In the genomic region with DNA sequence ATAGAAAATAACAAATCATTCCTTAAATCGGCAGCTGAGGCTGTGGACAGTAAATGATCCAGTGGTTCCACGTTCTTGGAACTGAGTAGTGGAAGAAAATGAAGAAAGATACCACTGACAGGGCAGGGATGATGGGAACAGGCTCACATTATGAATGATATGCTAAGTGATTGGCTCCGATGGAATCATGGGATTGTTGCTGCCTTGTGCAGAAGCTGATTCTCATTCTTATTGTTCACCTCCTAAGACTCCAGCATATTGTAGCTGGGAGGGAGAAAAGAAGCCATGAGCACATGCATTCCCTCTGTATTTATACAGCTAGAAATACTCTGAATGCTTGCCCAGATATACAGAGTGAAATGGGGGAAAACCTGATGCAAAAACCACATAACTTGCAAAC, we compare ENCODE assay signal across 24 mouse cellular contexts.
DNase-seq lines count a peak whose midpoint lies in the region; ATAC-seq lines count a peak whose summit lies in the region.
"Had no signal": no experiment of that assay in that cellular context is flagged by ENCODE, and none has a peak within 500 bp of the region (broad histone marks: within the 10 kb centered on the region; RNA-seq: fewer than 3 reads in every experiment).

No protein-coding gene starts in this region.

- DNase-seq in limb, embryonic 10.5 days (ENCODE audit: low spot score): no peak
- DNase-seq in right cerebral cortex, postnatal 14 days: no peak
- DNase-seq: adrenal gland, postnatal 25 days; cerebellum, adult 9-10 months; gastrocnemius, postnatal 10 days; heart, postnatal 4 days; kidney, adult 8-10 months; kidney, postnatal 25 days; layer of hippocampus, postnatal 36 days; lung, adult 18-20 months; lung, postnatal 10 days; right cerebral cortex, adult 18-20 months had no signal

- no peak overlapping the region for H3K27ac ChIP-seq in neural tube, embryonic 12.5 days
- H3K27ac ChIP-seq in neural tube, embryonic 15.5 days (replicated peaks): no peak overlapping the region
- peak overlapping the region; percentile 74 for H3K27ac ChIP-seq in hindbrain, embryonic 12.5 days
- peak overlapping the region; percentile 69 for H3K27ac ChIP-seq in midbrain, embryonic 12.5 days (replicated peaks)
- H3K27ac ChIP-seq in neural tube, embryonic 13.5 days (replicated peaks): peak overlapping the region; percentile 25; the same call in 1 of the 2 replicates
- no peak overlapping the region for H3K27ac ChIP-seq in kidney, embryonic 15.5 days
- no peak overlapping the region for H3K27ac ChIP-seq in limb, embryonic 10.5 days
- H3K27ac ChIP-seq: embryonic facial prominence, embryonic 15.5 days; heart, embryonic 10.5 days; intestine, embryonic 15.5 days; layer of hippocampus, adult 2 months; limb, embryonic 13.5 days; liver, embryonic 12.5 days had no signal

- no peak overlapping the region for H3K4me3 ChIP-seq in neural tube, embryonic 12.5 days
- no peak overlapping the region for H3K4me3 ChIP-seq in neural tube, embryonic 15.5 days (replicated peaks)
- H3K4me3 ChIP-seq in hindbrain, embryonic 12.5 days: no peak overlapping the region
- H3K4me3 ChIP-seq in midbrain, embryonic 12.5 days: no peak overlapping the region
- no peak overlapping the region for H3K4me3 ChIP-seq in neural tube, embryonic 13.5 days
- no peak overlapping the region for H3K4me3 ChIP-seq in kidney, embryonic 15.5 days (replicated peaks)
- H3K4me3 ChIP-seq in limb, embryonic 10.5 days: no peak overlapping the region
- H3K4me3 ChIP-seq: embryonic facial prominence, embryonic 15.5 days; heart, embryonic 10.5 days; intestine, embryonic 15.5 days; layer of hippocampus, adult 2 months; limb, embryonic 13.5 days; liver, embryonic 12.5 days had no signal

- H3K36me3 ChIP-seq in neural tube, embryonic 12.5 days: no peaks in the 10 kb centered on the region
- H3K36me3 ChIP-seq in neural tube, embryonic 15.5 days: no peaks in the 10 kb centered on the region
- no peaks in the 10 kb centered on the region for H3K36me3 ChIP-seq in hindbrain, embryonic 12.5 days
- no peaks in the 10 kb centered on the region for H3K36me3 ChIP-seq in midbrain, embryonic 12.5 days
- no peaks in the 10 kb centered on the region for H3K36me3 ChIP-seq in neural tube, embryonic 13.5 days
- no peaks in the 10 kb centered on the region for H3K36me3 ChIP-seq in kidney, embryonic 15.5 days
- no peaks in the 10 kb centered on the region for H3K36me3 ChIP-seq in limb, embryonic 10.5 days
- H3K36me3 ChIP-seq: embryonic facial prominence, embryonic 15.5 days; heart, embryonic 10.5 days; intestine, embryonic 15.5 days; limb, embryonic 13.5 days; liver, embryonic 12.5 days had no signal

- no peak overlapping the region for H3K4me2 ChIP-seq in neural tube, embryonic 12.5 days (replicated peaks)
- H3K4me2 ChIP-seq in neural tube, embryonic 15.5 days: no peak overlapping the region
- H3K4me2 ChIP-seq in hindbrain, embryonic 12.5 days (replicated peaks): no peak overlapping the region
- no peak overlapping the region for H3K4me2 ChIP-seq in midbrain, embryonic 12.5 days (replicated peaks)
- H3K4me2 ChIP-seq in neural tube, embryonic 13.5 days: no peak overlapping the region
- no peak overlapping the region for H3K4me2 ChIP-seq in kidney, embryonic 15.5 days
- H3K4me2 ChIP-seq: embryonic facial prominence, embryonic 15.5 days; intestine, embryonic 15.5 days; limb, embryonic 13.5 days; liver, embryonic 12.5 days had no signal

- 59% methylated on average over 3 of the region's 3 CpGs for WGBS in neural tube, embryonic 12.5 days
- 54% methylated on average over 3 of the region's 3 CpGs for WGBS in neural tube, embryonic 15.5 days
- 50% methylated on average over 3 of the region's 3 CpGs for WGBS in hindbrain, embryonic 12.5 days
- 63% methylated on average over 3 of the region's 3 CpGs for WGBS in midbrain, embryonic 12.5 days
- WGBS in neural tube, embryonic 13.5 days: 57% methylated on average over 3 of the region's 3 CpGs
- WGBS in kidney, embryonic 15.5 days: 83% methylated on average over 3 of the region's 3 CpGs
- WGBS in limb, embryonic 10.5 days: 85% methylated on average over 3 of the region's 3 CpGs

- ATAC-seq in neural tube, embryonic 12.5 days (ENCODE audit: low FRiP score, low read depth): peak; percentile 39; the same call in 1 of the 2 replicates
- no peak for ATAC-seq in neural tube, embryonic 15.5 days (ENCODE audit: low FRiP score)
- ATAC-seq in hindbrain, embryonic 12.5 days (ENCODE audit: low FRiP score): peak; percentile 64
- ATAC-seq in midbrain, embryonic 12.5 days (ENCODE audit: low FRiP score, low read depth): peak; percentile 62
- peak; percentile 16; the same call in 1 of the 2 replicates for ATAC-seq in neural tube, embryonic 13.5 days (ENCODE audit: low read depth)
- no peak for ATAC-seq in kidney, embryonic 15.5 days (replicated peaks; ENCODE audit: low FRiP score)
- ATAC-seq: intestine, embryonic 15.5 days; liver, embryonic 12.5 days had no signal

- H3K27me3 ChIP-seq in neural tube, embryonic 12.5 days (replicated peaks): no peaks in the 10 kb centered on the region
- H3K27me3 ChIP-seq in neural tube, embryonic 15.5 days (replicated peaks): no peaks in the 10 kb centered on the region
- no peaks in the 10 kb centered on the region for H3K27me3 ChIP-seq in hindbrain, embryonic 12.5 days
- H3K27me3 ChIP-seq in midbrain, embryonic 12.5 days: no peaks in the 10 kb centered on the region
- no peaks in the 10 kb centered on the region for H3K27me3 ChIP-seq in neural tube, embryonic 13.5 days
- no peaks in the 10 kb centered on the region for H3K27me3 ChIP-seq in kidney, embryonic 15.5 days
- H3K27me3 ChIP-seq in limb, embryonic 10.5 days (ENCODE audit: low read depth, poor library complexity, severe bottlenecking): no peaks in the 10 kb centered on the region
- H3K27me3 ChIP-seq: embryonic facial prominence, embryonic 15.5 days; intestine, embryonic 15.5 days; limb, embryonic 13.5 days; liver, embryonic 12.5 days had no signal

- H3K4me1 ChIP-seq in neural tube, embryonic 12.5 days: no peaks in the 10 kb centered on the region
- H3K4me1 ChIP-seq in neural tube, embryonic 15.5 days: peaks cover 4% of the 10 kb centered on the region; the same call in 1 of the 2 replicates
- 0 out of 2 replicates have a peak, but pooled peaks cover 3% of the 10 kb centered on the region for H3K4me1 ChIP-seq in hindbrain, embryonic 12.5 days
- peaks cover 6% of the 10 kb centered on the region; the same call in 1 of the 2 replicates for H3K4me1 ChIP-seq in midbrain, embryonic 12.5 days
- peaks cover 11% of the 10 kb centered on the region for H3K4me1 ChIP-seq in neural tube, embryonic 13.5 days (replicated peaks)
- H3K4me1 ChIP-seq in kidney, embryonic 15.5 days: no peaks in the 10 kb centered on the region
- no peaks in the 10 kb centered on the region for H3K4me1 ChIP-seq in limb, embryonic 10.5 days
- H3K4me1 ChIP-seq: embryonic facial prominence, embryonic 15.5 days; heart, embryonic 10.5 days; intestine, embryonic 15.5 days; limb, embryonic 13.5 days; liver, embryonic 12.5 days had no signal

- no peaks in the 10 kb centered on the region for H3K9me3 ChIP-seq in neural tube, embryonic 12.5 days
- H3K9me3 ChIP-seq in neural tube, embryonic 15.5 days (replicated peaks): no peaks in the 10 kb centered on the region
- no peaks in the 10 kb centered on the region for H3K9me3 ChIP-seq in hindbrain, embryonic 12.5 days (replicated peaks)
- no peaks in the 10 kb centered on the region for H3K9me3 ChIP-seq in midbrain, embryonic 12.5 days
- no peaks in the 10 kb centered on the region for H3K9me3 ChIP-seq in neural tube, embryonic 13.5 days
- no peaks in the 10 kb centered on the region for H3K9me3 ChIP-seq in kidney, embryonic 15.5 days (replicated peaks)
- no peaks in the 10 kb centered on the region for H3K9me3 ChIP-seq in limb, embryonic 10.5 days (replicated peaks)
- H3K9me3 ChIP-seq: embryonic facial prominence, embryonic 15.5 days; heart, embryonic 10.5 days; intestine, embryonic 15.5 days; limb, embryonic 13.5 days; liver, embryonic 12.5 days had no signal

- no peak overlapping the region for H3K9ac ChIP-seq in neural tube, embryonic 12.5 days
- no peak overlapping the region for H3K9ac ChIP-seq in neural tube, embryonic 15.5 days (replicated peaks)
- no peak overlapping the region for H3K9ac ChIP-seq in hindbrain, embryonic 12.5 days
- no peak overlapping the region for H3K9ac ChIP-seq in midbrain, embryonic 12.5 days (replicated peaks)
- H3K9ac ChIP-seq in neural tube, embryonic 13.5 days: no peak overlapping the region
- no peak overlapping the region for H3K9ac ChIP-seq in kidney, embryonic 15.5 days
- H3K9ac ChIP-seq: embryonic facial prominence, embryonic 15.5 days; intestine, embryonic 15.5 days; limb, embryonic 13.5 days; liver, embryonic 12.5 days had no signal

Comparison
In these comparisons a context has a peak if more than half of its experiments do, and no peak if none do; other contexts are left out.
1. ATAC-seq: peak in neural tube, embryonic 12.5 days (single experiment), hindbrain, embryonic 12.5 days (single experiment), midbrain, embryonic 12.5 days (single experiment) and neural tube, embryonic 13.5 days (single experiment); none in neural tube, embryonic 15.5 days (single experiment) and kidney, embryonic 15.5 days (single experiment).
2. H3K27ac ChIP-seq: peak in hindbrain, embryonic 12.5 days (single experiment), midbrain, embryonic 12.5 days (single experiment) and neural tube, embryonic 13.5 days (single experiment); none in neural tube, embryonic 12.5 days (single experiment), neural tube, embryonic 15.5 days (single experiment), kidney, embryonic 15.5 days (single experiment) and limb, embryonic 10.5 days (single experiment).